Mouse (Mus musculus) neural tube, embryonic 14.5 days (tissue): ENCODE data around the gene Arfgef3. TPM values are rescaled to one million over a fixed set of nuclear protein-coding genes. Genes with fewer than 3 reads are reported as not detected.
"Not testable (repeated sequence)": the region's sequence is repeated elsewhere in the genome, so short reads cannot be mapped to it uniquely, and the experiment has no call there.

Experiments
- ATAC-seq: fragments of 200-750 bp; cut with Nextera tagmentation; 2 replicates; pipeline ENCODE4 v1.8.0; 2017; ENCODE audit warnings: low read depth, mild to moderate bottlenecking, moderate TSS enrichment, moderate library complexity
- H3K27ac ChIP-seq: fragments of 300-500 bp; sonication (generic); 2 replicates; pipeline ENCODE4 v1.5.1; 2014; ENCODE audit warnings: low read depth, mild to moderate bottlenecking, control low read depth, low read length, moderate library complexity, mixed read lengths
- H3K27me3 ChIP-seq: fragments of 300-500 bp; sonication (generic); 2 replicates; pipeline ENCODE4 v1.6.1; 2014; ENCODE audit warnings: low read length; ENCODE audit not compliant: control insufficient read depth, insufficient read depth
- H3K36me3 ChIP-seq: fragments of 300-500 bp; sonication (generic); 2 replicates; pipeline ENCODE4 v1.6.1; 2014; ENCODE audit warnings: low read length, mixed read lengths; ENCODE audit not compliant: control insufficient read depth, insufficient read depth
- H3K4me1 ChIP-seq: fragments of 300-500 bp; sonication (generic); 2 replicates; pipeline ENCODE4 v1.6.1; 2014; ENCODE audit warnings: low read length; ENCODE audit not compliant: control insufficient read depth, insufficient read depth
- H3K4me2 ChIP-seq: fragments of 300-500 bp; sonication (generic); 2 replicates; pipeline ENCODE4 v1.6.1; 2014; ENCODE audit warnings: mild to moderate bottlenecking, low read depth, low read length, control low read depth
- H3K4me3 ChIP-seq: fragments of 300-500 bp; sonication (generic); 2 replicates; pipeline ENCODE4 v1.5.1; 2014; ENCODE audit warnings: low read depth, low read length, control low read depth, mixed read lengths
- H3K9ac ChIP-seq: fragments of 300-500 bp; sonication (generic); replicated peaks from 2 replicates; pipeline ENCODE4 v1.6.1; 2014; ENCODE audit warnings: low read depth, mild to moderate bottlenecking, control low read depth, low read length, mixed read lengths
- H3K9me3 ChIP-seq: fragments of 300-500 bp; sonication (generic); 2 replicates; pipeline ENCODE4 v1.6.1; 2016; ENCODE audit warnings: low read length; ENCODE audit not compliant: control insufficient read depth
- WGBS: fragments of 180-500 bp; shearing (Covaris S2); extraction: QIAGEN DNeasy Blood & Tissue Kit; methylation state at CpG from one replicate; pipeline ENCODE4 v1.1.7; 2014; 5-methylcytosine and 5-hydroxymethylcytosine counted together
- polyA plus RNA-seq: library from polyadenylated mRNA; unstranded; fragments of >200 nt; fragmentation: Nextera tagmentation; extraction: Ambion mirVana; gene quantifications from 2 replicates; pipeline ENCODE4 v1.2.1, GENCODE M21; 2014

Arfgef3 gene
- polyA plus RNA-seq, 1 experiment from 2014 or later, result 12.5 TPM

GRCm38 (mm10) chr10:18584188-18584587 is 159.6 kb downstream of the Arfgef3 start:
- peaks cover 2% of the 10 kb centered on the region; the same call in 1 of the 2 replicates for H3K36me3 ChIP-seq
- H3K4me3 ChIP-seq, result no peak overlapping the region
- 4% methylated on average over 7 of the region's 7 CpGs for WGBS
- no peaks in the 10 kb centered on the region for H3K4me1 ChIP-seq
- no peak overlapping the region for H3K27ac ChIP-seq
- no peak overlapping the region for H3K4me2 ChIP-seq
- H3K9me3 ChIP-seq, result no peaks in the 10 kb centered on the region
- H3K27me3 ChIP-seq, result no peaks in the 10 kb centered on the region
- no peak overlapping the region for H3K9ac ChIP-seq
- ATAC-seq, result no peak

GRCm38 (mm10) chr10:18572581-18572980 is 171.2 kb downstream of the Arfgef3 start:
- Histone ChIP-seq H3K4me2 (no peak overlapping the region), H3K4me3 (no peak overlapping the region), H3K9me3 (no peaks in the 10 kb centered on the region), H3K27me3 (no peaks in the 10 kb centered on the region), H3K36me3 (no peaks in the 10 kb centered on the region), H3K9ac (no peak overlapping the region), H3K27ac (no peak overlapping the region), H3K4me1 (no peaks in the 10 kb centered on the region)
- ATAC-seq, result no peak
- WGBS, result 64% methylated on average over 2 of the region's 2 CpGs

- H3K4me1 ChIP-seq, result no peaks in the 10 kb centered on the region
- no peak overlapping the region for H3K4me2 ChIP-seq
- no peak overlapping the region for H3K27ac ChIP-seq
- no peaks in the 10 kb centered on the region for H3K36me3 ChIP-seq
- H3K4me3 ChIP-seq, result no peak overlapping the region
- ATAC-seq, result peak; percentile 82; the same call in 1 of the 2 replicates
- WGBS, result 9% methylated on average over 4 of the region's 4 CpGs
- H3K9ac ChIP-seq, result no peak overlapping the region
- H3K27me3 ChIP-seq, result no peaks in the 10 kb centered on the region
- H3K9me3 ChIP-seq, result no peaks in the 10 kb centered on the region
Measured at GRCm38 (mm10) chr10:18562940-18563339, 180.8 kb downstream of the Arfgef3 start.

- no peak overlapping the region for H3K9ac ChIP-seq
- no peaks in the 10 kb centered on the region for H3K36me3 ChIP-seq
- no peak for ATAC-seq
- no peaks in the 10 kb centered on the region for H3K9me3 ChIP-seq
- H3K4me2 ChIP-seq, result no peak overlapping the region
- H3K4me3 ChIP-seq, result no peak overlapping the region
- no peak overlapping the region for H3K27ac ChIP-seq
- H3K27me3 ChIP-seq, result no peaks in the 10 kb centered on the region
- H3K4me1 ChIP-seq, result no peaks in the 10 kb centered on the region
- WGBS, result 39% methylated on average over 5 of the region's 5 CpGs
Measured at GRCm38 (mm10) chr10:18561445-18561844, 182.3 kb downstream of the Arfgef3 start.

- not testable (repeated sequence) for H3K9me3 ChIP-seq, H3K4me1 ChIP-seq, H3K27ac ChIP-seq, H3K27me3 ChIP-seq, H3K9ac ChIP-seq, H3K4me3 ChIP-seq, ATAC-seq, H3K4me2 ChIP-seq, H3K36me3 ChIP-seq
- WGBS, result 84% methylated on average over 9 of the region's 9 CpGs
Measured at GRCm38 (mm10) chr10:18559076-18559475, 184.7 kb downstream of the Arfgef3 start.

GRCm38 (mm10) chr10:18549321-18550216 is 194.2 kb downstream of the Arfgef3 start:
- Histone ChIP-seq H3K4me1 (no peaks in the 10 kb centered on the region), H3K27ac (no peak overlapping the region), H3K9me3 (no peaks in the 10 kb centered on the region), H3K4me2 (peak overlapping the region; percentile 68), H3K4me3 (peak overlapping the region; percentile 36), H3K27me3 (no peaks in the 10 kb centered on the region), H3K36me3 (no peaks in the 10 kb centered on the region), H3K9ac (peak overlapping the region; percentile 30)
- peak; percentile 47 for ATAC-seq
- 5% methylated on average over 35 of the region's 35 CpGs for WGBS

GRCm38 (mm10) chr10:18547381-18547780 is 196.4 kb downstream of the Arfgef3 start:
- ATAC-seq, result no peak
- H3K4me1 ChIP-seq, result no peaks in the 10 kb centered on the region
- no peaks in the 10 kb centered on the region for H3K36me3 ChIP-seq
- no peak overlapping the region for H3K9ac ChIP-seq
- H3K4me3 ChIP-seq, result no peak overlapping the region
- H3K27ac ChIP-seq, result no peak overlapping the region
- no peak overlapping the region for H3K4me2 ChIP-seq
- 88% methylated on average over 4 of the region's 4 CpGs for WGBS
- no peaks in the 10 kb centered on the region for H3K9me3 ChIP-seq
- no peaks in the 10 kb centered on the region for H3K27me3 ChIP-seq

- Histone ChIP-seq H3K27me3 (no peaks in the 10 kb centered on the region), H3K9me3 (no peaks in the 10 kb centered on the region), H3K36me3 (no peaks in the 10 kb centered on the region), H3K4me3 (peak within 1 kb of the TSS; percentile 56), H3K4me1 (no peaks in the 10 kb centered on the region), H3K9ac (peak within 1 kb of the TSS; percentile 70), H3K27ac (no peak within 1 kb of the TSS), H3K4me2 (peak within 1 kb of the TSS; percentile 81)
- ATAC-seq, result peak; percentile 92
- WGBS, result 1% methylated on average over 22 of the region's 22 CpGs
Measured at GRCm38 (mm10) chr10:18545813-18546235, 197.9 kb downstream of the Arfgef3 start, which contains the start of gene Hebp2. Gene Hebp2, minus strand, starts transcription at chr10:18546076.

GRCm38 (mm10) chr10:18545309-18545708 is 198.4 kb downstream of the Arfgef3 start:
- H3K4me1 ChIP-seq, result no peaks in the 10 kb centered on the region
- peak overlapping the region; percentile 70 for H3K9ac ChIP-seq
- WGBS, result 9% methylated on average over 13 of the region's 13 CpGs
- no peaks in the 10 kb centered on the region for H3K27me3 ChIP-seq
- peak overlapping the region; percentile 56 for H3K4me3 ChIP-seq
- H3K4me2 ChIP-seq, result peak overlapping the region; percentile 81
- H3K27ac ChIP-seq, result no peak overlapping the region
- peak; percentile 3 for ATAC-seq
- no peaks in the 10 kb centered on the region for H3K9me3 ChIP-seq
- H3K36me3 ChIP-seq, result no peaks in the 10 kb centered on the region
